Mouse (Mus musculus): ENCODE results near the gene Fyco1. TPM values are rescaled to one million over a fixed set of nuclear protein-coding genes. Genes with fewer than 3 reads are reported as not detected.
"Not testable (repeated sequence)": the region's sequence is repeated elsewhere in the genome, so short reads cannot be mapped to it uniquely, and the experiment has no call there.

The Fyco1 gene
- polyA plus RNA-seq, 1 experiment from 2014 or later, result 3.8 TPM

DNA sequence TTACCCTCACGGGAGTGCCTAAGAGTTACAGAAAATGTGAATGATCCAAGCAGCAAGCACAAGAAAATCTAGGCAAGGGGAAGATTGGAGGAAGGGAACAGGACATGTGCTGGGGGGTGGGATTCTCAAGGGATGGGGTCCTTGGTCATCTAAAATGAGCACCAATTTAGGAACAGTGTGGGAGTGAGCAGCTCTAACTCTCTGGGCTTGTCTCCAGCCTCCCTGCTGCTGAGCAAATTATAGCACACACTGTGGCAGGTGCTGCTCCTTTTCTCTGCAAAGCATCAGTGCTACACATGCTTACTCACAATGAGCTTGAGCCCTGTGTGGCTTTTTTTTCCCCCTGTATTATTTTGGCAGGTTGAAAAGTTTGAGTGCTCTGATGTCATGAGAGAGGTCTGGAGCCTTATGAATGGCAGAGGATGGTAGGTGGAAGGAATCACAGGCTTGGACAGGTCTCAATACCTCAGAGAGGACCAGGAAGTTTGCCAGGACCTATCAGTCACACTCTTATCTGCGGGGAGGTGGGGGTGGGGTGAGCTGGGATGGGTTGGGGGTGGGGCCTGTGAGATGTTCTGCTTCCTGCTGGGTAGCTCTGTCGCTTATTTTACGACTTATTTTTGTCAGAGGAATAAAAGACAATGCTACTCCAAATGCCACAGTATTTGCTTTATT, 62.7 kb downstream of the Fyco1 start:
- TF ChIP-seq CTCF (IDR thresholded peaks at IDR 0.05; ENCODE audit: low read depth), result no peak
- H3K27me3 ChIP-seq (replicated peaks; ENCODE audit: control insufficient read depth, insufficient read depth, low read length), result no peaks in the 10 kb centered on the region
- H3K4me2 ChIP-seq (replicated peaks; ENCODE audit: low read depth), result no peak overlapping the region
- H3K27ac ChIP-seq (ENCODE audit: low read depth, low read length), result no peak overlapping the region
- H3K4me1 ChIP-seq (replicated peaks; ENCODE audit: control insufficient read depth, insufficient read depth, low read length), result no peaks in the 10 kb centered on the region
- peaks cover 36% of the 10 kb centered on the region for H3K36me3 ChIP-seq (ENCODE audit: control insufficient read depth, insufficient read depth)
- no peak for ATAC-seq
- 0 out of 2 replicates have a peak, but pooled peaks cover 2% of the 10 kb centered on the region for H3K9me3 ChIP-seq (ENCODE audit: control insufficient read depth)
- 57% methylated on average over 4 of the region's 4 CpGs for WGBS
- no peak overlapping the region for H3K9ac ChIP-seq (ENCODE audit: low read depth, low read length)
- H3K4me3 ChIP-seq (ENCODE audit: low read depth, low read length), result no peak overlapping the region

GRCm38 (mm10) chr9:123773299-123773698, 78.4 kb downstream of the Fyco1 start:
- not testable (repeated sequence) for H3K9ac ChIP-seq (ENCODE audit: low read depth, low read length); H3K36me3 ChIP-seq (ENCODE audit: control insufficient read depth, insufficient read depth); ATAC-seq; H3K4me1 ChIP-seq (replicated peaks; ENCODE audit: control insufficient read depth, insufficient read depth, low read length); H3K4me3 ChIP-seq (ENCODE audit: low read depth, low read length); H3K9me3 ChIP-seq (ENCODE audit: control insufficient read depth); H3K27me3 ChIP-seq (replicated peaks; ENCODE audit: control insufficient read depth, insufficient read depth, low read length); H3K4me2 ChIP-seq (replicated peaks; ENCODE audit: low read depth); H3K27ac ChIP-seq (ENCODE audit: low read depth, low read length)
- TF ChIP-seq CTCF (IDR thresholded peaks at IDR 0.05; ENCODE audit: low read depth), result peak; percentile 48
- 35% methylated on average over 2 of the region's 2 CpGs for WGBS

GRCm38 (mm10) chr9:123769532-123769931, 82.2 kb downstream of the Fyco1 start:
- no peaks in the 10 kb centered on the region for H3K27me3 ChIP-seq (replicated peaks; ENCODE audit: control insufficient read depth, insufficient read depth, low read length)
- no peak overlapping the region for H3K4me2 ChIP-seq (replicated peaks; ENCODE audit: low read depth)
- no peak for ATAC-seq
- WGBS, result 42% methylated on average over 6 of the region's 6 CpGs
- H3K9me3 ChIP-seq (ENCODE audit: control insufficient read depth), result no peaks in the 10 kb centered on the region
- no peak overlapping the region for H3K4me3 ChIP-seq (ENCODE audit: low read depth, low read length)
- H3K27ac ChIP-seq (ENCODE audit: low read depth, low read length), result no peak overlapping the region
- H3K9ac ChIP-seq (ENCODE audit: low read depth, low read length), result no peak overlapping the region
- H3K36me3 ChIP-seq (ENCODE audit: control insufficient read depth, insufficient read depth), result no peaks in the 10 kb centered on the region
- H3K4me1 ChIP-seq (replicated peaks; ENCODE audit: control insufficient read depth, insufficient read depth, low read length), result no peaks in the 10 kb centered on the region
- TF ChIP-seq CTCF (IDR thresholded peaks at IDR 0.05; ENCODE audit: low read depth), result no peak

DNA sequence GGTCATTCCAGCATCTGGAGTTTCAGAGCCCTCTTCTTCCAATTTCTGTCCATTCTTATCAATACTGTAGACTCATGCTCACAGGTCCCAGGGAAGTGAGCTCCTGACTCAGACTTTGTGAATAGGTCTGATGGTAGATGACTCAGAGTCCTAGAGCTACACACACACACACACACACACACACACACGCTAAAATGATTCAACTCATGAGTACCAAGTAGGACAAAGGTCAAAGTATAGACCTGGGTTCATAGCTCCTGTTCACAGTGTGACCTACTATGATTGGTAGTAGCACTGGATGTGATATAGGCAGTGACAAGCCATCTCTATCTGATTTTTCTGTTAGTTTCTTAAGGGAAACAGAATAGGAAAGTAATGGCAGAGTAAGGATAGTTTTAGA, 83.3 kb downstream of the Fyco1 start:
- H3K27ac ChIP-seq (ENCODE audit: low read depth, low read length), result no peak overlapping the region
- WGBS, result 30% methylated on average over 1 of the region's 1 CpGs
- peak; percentile 84 for ATAC-seq
- no peaks in the 10 kb centered on the region for H3K9me3 ChIP-seq (ENCODE audit: control insufficient read depth)
- H3K4me2 ChIP-seq (replicated peaks; ENCODE audit: low read depth), result no peak overlapping the region
- H3K36me3 ChIP-seq (ENCODE audit: control insufficient read depth, insufficient read depth), result no peaks in the 10 kb centered on the region
- TF ChIP-seq CTCF (IDR thresholded peaks at IDR 0.05; ENCODE audit: low read depth), result no peak
- no peak overlapping the region for H3K4me3 ChIP-seq (ENCODE audit: low read depth, low read length)
- H3K4me1 ChIP-seq (replicated peaks; ENCODE audit: control insufficient read depth, insufficient read depth, low read length), result no peaks in the 10 kb centered on the region
- H3K9ac ChIP-seq (ENCODE audit: low read depth, low read length), result no peak overlapping the region
- no peaks in the 10 kb centered on the region for H3K27me3 ChIP-seq (replicated peaks; ENCODE audit: control insufficient read depth, insufficient read depth, low read length)

- 80% methylated on average over 3 of the region's 3 CpGs for WGBS
- H3K27ac ChIP-seq (ENCODE audit: low read depth, low read length), result no peak overlapping the region
- H3K36me3 ChIP-seq (ENCODE audit: control insufficient read depth, insufficient read depth), result no peaks in the 10 kb centered on the region
- no peaks in the 10 kb centered on the region for H3K9me3 ChIP-seq (ENCODE audit: control insufficient read depth)
- H3K4me1 ChIP-seq (replicated peaks; ENCODE audit: control insufficient read depth, insufficient read depth, low read length), result no peaks in the 10 kb centered on the region
- H3K9ac ChIP-seq (ENCODE audit: low read depth, low read length), result no peak overlapping the region
- ATAC-seq, result no peak
- no peak overlapping the region for H3K4me2 ChIP-seq (replicated peaks; ENCODE audit: low read depth)
- no peak for TF ChIP-seq CTCF (IDR thresholded peaks at IDR 0.05; ENCODE audit: low read depth)
- no peak overlapping the region for H3K4me3 ChIP-seq (ENCODE audit: low read depth, low read length)
- no peaks in the 10 kb centered on the region for H3K27me3 ChIP-seq (replicated peaks; ENCODE audit: control insufficient read depth, insufficient read depth, low read length)
Measured at GRCm38 (mm10) chr9:123766996-123767395, 84.7 kb downstream of the Fyco1 start.

DNA sequence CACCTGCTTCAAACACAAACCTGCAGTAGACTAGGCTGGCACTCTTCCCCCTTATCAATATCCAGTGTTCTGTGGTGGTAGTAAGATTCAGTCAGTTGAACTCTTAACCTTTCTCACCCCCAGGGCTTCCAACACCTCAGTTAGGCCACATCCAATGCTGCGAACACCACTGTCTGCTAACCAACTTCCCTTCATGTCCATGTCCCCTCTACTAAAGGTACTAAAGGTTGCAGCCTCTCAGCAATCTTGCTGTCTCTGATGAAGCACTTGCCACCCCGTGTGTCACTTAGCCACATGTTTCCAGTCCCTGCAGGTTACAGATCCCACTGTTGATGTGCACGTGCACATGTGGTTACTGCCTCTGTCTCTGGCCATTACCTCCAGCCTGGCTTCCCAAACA, 87.9 kb downstream of the Fyco1 start:
- ATAC-seq, result no peak
- no peaks in the 10 kb centered on the region for H3K9me3 ChIP-seq (ENCODE audit: control insufficient read depth)
- H3K27ac ChIP-seq (ENCODE audit: low read depth, low read length), result no peak overlapping the region
- H3K36me3 ChIP-seq (ENCODE audit: control insufficient read depth, insufficient read depth), result no peaks in the 10 kb centered on the region
- H3K27me3 ChIP-seq (replicated peaks; ENCODE audit: control insufficient read depth, insufficient read depth, low read length), result no peaks in the 10 kb centered on the region
- H3K4me2 ChIP-seq (replicated peaks; ENCODE audit: low read depth), result no peak overlapping the region
- WGBS, result 77% methylated on average over 3 of the region's 3 CpGs
- H3K9ac ChIP-seq (ENCODE audit: low read depth, low read length), result no peak overlapping the region
- no peak for TF ChIP-seq CTCF (IDR thresholded peaks at IDR 0.05; ENCODE audit: low read depth)
- no peak overlapping the region for H3K4me3 ChIP-seq (ENCODE audit: low read depth, low read length)
- no peaks in the 10 kb centered on the region for H3K4me1 ChIP-seq (replicated peaks; ENCODE audit: control insufficient read depth, insufficient read depth, low read length)
